Mouse (Mus musculus) thymus, postnatal 14 days (tissue): Measurements from ENCODE around the gene Sbf2.
"Not testable (repeated sequence)": the region's sequence is repeated elsewhere in the genome, so short reads cannot be mapped to it uniquely, and the experiment has no call there.

Source experiments
- DNase-seq: peaks from one replicate; pipeline ENCODE4 v3.0.0; 2021

The Sbf2 gene

DNA sequence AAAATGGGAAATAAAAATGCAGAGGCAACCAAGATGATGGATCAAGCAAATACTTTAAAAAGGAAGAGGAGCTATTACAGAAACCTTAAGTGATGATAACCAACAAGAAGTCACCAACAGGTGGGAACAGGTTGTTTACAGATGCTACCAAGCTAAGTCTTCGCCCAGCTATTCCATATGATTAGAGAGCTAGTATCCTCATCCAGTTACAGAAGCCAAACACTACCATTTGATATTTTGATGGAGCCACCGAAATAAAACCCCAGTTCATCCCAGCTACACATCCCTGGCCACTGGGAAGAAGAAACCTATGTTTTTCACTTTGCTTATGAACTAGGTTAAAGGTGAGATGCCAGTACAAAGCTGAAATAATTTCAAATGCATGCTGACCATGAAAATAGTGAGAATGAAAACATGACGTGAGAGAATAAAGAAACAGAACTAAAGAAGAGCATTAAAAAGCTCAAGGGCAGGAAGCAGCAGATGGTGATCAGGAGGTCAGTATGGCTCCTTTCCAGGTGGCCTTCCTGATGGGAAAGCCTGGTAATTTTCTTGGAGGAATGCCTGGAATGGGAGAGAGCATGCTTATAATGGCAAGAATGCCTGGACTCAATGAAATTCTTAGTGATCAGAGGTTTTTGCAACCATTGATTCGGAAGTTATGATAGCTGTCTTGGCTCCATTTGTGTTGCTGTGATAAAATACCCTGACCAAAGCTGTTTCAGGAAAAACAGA, 48.7 kb downstream of the Sbf2 start:
- DNase-seq, result no peak

DNA sequence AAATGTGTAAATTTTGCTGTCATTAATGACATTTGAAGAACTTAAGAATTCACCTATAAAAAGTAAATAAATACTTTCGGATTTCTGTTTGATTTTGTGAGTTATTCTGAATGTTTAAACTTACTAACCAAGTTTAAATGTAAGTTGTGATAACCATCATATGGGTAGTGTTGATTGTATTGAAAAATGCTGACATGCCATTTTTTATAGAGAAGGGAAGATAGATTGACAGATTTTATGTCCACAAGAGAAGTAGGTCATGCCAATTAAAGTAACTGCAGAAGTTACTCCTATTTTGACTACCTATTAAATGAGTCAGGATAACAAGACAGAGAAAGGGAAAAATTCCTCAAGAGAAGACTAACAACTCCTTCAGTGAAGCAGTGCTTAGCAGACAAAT, 53.1 kb downstream of the Sbf2 start:
- no peak for DNase-seq

DNA sequence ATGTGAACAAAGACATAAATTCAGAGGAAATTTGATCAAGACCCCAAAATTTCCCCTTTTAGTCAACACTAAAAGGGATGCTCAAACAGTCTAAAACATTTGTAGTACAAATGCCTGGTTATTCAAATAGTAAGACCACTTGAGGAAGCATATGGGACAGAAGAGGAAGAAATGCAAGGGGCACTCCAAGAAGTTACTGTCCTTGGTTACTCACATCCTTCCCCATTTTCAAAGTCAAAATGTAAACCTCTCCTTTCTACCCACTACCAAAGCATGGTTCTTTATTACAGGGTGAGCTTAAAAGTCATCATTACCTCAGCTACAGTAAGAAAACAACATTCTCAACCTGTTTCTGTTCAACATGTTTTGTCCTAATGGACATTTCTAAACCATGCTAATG, 57.7 kb downstream of the Sbf2 start:
- DNase-seq, result no peak

DNA sequence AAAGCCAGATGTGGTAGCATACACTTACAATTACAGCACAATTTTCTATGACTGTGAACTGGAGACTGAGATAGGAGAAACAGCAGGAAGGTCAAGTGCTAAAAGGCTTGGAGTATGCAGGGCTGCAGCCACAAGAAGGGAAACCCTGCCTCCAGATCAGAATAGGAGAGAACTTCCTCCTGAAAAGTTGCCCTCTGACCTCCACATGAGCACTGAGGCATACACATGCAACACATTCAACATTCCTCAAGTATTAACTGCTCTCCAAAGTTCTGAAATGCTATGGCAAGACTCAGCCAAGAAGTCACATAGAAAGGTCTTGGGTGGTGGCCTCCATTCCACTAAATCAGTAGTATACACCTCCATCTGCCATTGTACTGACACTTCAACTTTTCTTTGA, 58.5 kb downstream of the Sbf2 start:
- DNase-seq, result no peak

DNA sequence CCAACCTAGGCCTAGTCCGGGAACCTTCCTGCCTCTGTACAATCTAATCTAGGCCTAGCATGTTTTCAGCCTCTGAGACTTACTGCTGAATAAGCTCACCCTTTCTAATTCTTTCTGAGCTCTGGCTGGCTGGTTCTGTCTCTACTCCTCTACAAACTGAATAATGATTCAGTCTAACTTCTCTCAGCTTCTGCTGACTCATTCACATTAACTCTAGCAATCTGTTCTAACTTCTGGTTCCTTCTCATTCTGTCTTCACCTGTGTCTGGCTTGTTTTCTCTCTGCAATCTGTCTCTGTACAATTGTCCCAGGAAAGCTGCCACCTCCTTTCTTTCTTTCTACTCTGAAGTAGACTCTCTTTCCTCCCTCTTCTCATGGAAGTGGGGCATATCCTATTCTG, 59.5 kb downstream of the Sbf2 start:
- no peak for DNase-seq

DNA sequence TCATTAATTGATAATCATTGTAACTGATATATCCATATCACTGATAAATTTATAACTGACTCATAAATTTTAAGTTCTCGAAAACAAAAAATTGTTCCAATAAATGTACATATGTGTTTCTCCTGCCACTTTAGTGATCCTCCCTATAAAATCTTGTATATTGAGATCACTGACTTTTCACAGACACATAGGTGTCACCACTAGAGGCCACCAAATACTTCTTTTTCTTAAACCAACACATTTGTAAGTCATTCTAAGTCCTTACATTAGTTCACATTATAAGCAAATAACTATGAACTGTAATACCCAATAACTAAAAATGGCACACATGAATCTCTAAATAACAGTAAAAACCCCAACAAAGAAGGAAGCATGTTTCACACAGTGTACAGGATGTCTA, 66.5 kb downstream of the Sbf2 start:
- no peak for DNase-seq

DNA sequence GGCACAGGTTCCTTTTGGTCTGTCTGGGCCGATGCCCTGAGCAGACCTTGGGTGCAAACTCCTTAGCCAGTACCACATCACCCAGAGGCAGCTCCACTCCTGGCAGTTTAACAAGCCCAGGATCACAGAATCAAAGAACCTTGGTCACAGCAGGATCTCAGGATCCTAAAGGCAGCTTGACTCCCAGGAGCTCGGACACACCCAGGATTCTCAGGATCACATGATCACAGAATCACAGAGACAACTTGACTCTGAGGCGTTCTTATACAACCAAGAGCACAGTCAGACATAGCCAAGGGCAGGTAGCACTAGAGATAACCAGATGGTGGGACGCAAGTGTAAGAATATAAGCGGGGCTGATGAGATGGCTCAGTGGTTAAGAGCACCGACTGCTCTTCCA, 71.4 kb downstream of the Sbf2 start:
- no peak for DNase-seq

DNA sequence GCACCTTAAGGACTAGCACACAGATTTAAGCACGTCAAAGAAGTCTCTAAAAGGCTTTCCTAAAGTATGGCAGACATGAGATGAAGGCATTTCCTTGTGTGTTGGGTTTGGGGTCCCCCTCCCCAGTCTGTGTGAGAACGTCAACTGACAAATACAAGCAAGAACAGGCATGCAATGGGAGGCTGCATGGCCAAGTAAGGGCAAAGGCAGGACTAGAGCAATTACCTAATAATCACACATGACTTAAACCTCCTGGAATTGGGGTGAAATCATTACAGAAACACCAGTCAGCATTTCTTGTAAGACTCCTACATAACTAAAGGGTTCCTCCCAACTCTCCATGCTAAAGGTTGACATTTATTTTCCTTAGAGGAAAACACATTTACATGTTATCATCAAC, 75.5 kb downstream of the Sbf2 start:
- DNase-seq, result no peak

DNA sequence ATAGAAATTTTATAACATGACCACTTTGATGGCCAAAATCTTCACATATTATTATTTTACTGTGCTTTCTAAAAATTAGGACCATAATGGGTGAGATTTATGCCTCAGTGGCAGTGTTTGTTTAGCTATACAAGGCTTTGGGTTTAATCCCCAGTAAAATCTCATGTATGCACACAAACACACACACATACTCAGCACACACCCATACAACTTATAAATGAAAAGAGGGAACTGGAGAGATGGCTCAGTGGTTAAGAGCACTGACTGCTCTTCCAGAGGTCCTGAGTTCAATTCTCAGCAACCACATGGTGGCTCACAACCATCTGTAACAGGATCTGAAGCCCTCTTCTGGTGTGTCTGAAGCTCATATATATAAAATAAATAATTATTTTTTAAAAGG, 84.4 kb downstream of the Sbf2 start:
- not testable (repeated sequence) for DNase-seq

DNA sequence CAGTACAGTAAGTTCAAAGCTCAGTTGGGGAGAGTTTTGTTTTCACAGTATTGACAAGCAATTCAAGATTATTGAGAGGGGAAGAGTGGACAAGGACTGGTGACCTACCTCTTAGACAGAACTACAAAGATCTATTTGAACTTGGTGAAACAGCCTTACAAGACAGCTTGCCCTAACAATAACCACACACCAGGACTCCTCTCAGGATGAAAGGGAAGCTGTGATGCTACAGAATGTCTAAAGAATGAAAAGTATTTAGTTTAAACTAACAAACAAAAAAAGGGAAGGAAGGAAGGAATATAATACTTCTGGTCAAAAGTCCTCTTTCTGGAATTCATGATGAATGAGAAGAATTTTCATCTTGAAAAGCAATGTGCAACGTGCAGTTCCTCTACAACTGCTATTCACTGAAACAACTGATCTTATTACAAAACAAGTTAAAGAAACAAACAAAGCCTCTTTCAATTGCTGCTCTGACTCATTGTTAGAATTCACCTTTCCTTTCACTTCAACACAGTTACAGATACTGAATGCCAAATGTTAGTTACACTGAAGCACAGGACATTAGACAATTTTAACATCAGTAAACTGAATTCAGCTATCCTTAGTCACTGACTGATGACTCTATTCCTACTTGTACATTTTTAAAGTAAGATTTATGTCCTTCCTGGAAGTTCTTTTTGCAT, 89.5 kb downstream of the Sbf2 start:
- DNase-seq, result no peak

DNA sequence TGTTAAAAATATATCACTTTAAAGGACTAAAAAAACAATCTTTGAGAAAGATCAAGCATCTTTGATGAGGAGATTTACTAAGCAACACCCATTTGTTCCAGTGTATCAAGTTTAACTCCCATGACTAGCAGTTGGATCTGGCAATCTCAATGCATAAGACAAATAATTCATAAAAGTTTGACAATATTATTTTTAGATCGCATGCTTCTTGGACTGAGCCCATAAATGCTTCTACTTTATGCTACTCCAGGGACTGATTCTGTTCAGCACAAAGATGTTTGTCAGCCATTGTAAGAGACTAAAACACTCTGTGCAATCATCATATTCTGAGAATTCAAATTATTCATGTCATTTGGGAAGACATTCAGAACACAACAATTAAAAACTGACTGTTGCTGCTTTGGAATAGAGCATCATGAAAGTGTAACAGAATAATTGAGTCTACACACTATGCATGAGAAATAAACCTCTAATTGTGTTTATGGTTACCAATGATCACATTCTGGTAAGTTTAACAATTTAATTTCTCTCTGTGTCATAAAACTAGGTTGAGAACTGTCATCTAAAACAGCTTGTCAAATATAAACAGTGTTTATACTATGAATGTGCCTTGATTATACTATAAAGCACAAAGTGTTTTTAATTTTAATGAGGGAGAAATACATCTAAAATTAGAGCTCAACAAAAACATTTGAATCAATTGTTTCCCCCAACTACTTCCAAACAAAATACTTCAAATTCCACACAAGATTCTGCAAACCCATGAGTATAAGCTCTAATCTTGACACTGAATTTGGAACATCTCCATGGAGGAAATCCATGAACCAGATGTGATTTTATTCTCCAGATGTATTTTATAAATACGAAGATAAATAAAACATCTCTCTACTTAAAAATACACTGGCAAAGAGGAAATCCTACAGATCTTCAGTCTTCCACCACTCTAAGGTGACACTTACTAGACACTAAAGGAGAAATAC, 98.2 kb downstream of the Sbf2 start:
- no peak for DNase-seq

DNA sequence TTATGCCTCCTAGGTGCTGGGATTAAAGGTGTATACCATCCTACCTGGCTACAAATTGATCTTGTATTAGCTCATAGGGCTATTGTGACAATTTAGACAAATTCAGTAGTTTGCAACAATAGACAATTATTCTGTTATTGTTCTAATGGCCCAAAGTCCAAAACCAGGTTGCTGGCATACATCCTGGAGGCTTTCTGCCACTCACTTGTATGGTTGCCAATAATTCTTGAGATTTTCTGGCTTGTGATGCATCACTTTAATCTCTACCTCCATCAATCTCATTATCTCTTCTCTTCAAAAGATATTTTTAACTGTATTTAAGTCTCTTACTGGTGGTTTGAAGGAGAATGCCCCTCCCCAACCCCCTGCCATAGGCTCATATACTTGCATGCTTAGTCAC, 100.6 kb downstream of the Sbf2 start:
- DNase-seq, result no peak

DNA sequence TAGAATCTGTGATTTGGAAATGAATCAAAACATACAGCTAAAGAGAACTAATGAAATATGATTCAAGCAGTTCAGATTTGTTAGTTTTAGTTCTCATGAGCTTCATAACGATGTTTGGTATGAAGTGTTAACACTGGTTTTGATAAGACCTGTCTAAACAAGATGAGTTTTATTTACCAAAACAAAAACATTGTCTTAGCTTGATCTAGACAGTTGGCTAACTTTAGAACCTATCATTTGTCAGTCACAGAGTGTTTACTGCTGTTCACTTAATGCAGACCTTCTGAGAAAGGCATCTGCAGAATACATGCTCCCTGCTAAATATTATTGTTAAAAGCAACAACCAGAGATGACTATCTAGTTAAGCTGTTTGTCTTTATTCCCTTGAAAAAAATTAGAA, 116.1 kb downstream of the Sbf2 start:
- DNase-seq, result no peak

DNA sequence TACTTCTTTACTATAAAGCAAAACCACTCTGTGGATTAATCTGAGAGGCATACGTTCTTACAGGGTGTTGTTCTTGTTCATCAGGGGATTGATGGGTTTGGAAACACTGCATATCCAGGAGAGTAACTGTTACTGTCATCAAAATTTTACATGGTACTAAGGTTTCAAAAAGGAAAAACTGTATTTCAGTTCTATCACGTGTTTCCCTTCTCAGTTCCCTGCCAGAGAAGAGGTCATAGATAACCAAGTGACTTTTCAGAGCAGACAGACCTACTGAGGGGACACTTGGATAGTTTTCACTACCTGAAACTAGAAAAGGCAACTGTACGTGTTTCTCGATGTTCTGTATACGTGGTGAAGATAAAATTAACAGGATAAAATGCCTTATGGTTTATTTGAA, 123.7 kb downstream of the Sbf2 start:
- no peak for DNase-seq

DNA sequence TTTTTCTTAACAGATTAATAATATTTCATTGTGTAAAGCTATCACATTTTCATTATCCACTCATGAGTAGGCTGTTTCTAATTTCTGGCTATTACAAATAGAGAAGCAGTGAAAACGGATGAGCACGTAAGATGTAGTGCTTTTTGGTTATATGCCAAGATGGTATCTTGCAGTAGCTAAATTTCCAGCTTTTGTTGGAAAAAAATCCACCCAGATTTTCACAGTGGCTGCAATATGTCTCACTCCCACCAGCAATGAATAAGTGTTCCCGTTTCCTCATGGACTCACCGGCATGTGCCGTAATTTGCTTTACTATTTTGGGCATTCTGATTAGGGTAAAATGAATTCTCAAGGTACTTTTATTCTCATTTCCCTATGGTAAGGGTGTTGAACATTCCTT, 129.7 kb downstream of the Sbf2 start:
- DNase-seq, result no peak

DNA sequence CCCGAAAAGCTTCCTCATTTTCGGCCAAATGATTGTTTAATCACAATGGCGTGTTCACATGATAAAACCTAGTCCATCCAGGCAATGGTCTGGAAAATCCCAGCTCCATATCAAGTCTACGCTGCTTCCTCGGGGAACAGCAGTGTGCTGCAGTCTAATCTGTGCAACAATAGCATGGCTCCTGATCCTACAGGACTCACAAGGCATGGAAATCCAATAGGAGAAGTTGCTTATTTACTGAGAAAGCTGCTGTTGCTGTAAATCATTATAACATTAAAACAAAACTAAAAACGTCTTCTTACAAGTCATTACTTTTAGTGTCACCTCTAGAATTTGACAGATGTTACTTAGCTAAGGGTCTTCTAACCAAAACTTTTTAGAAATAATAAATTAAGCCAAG, 143.7 kb downstream of the Sbf2 start:
- DNase-seq, result no peak

DNA sequence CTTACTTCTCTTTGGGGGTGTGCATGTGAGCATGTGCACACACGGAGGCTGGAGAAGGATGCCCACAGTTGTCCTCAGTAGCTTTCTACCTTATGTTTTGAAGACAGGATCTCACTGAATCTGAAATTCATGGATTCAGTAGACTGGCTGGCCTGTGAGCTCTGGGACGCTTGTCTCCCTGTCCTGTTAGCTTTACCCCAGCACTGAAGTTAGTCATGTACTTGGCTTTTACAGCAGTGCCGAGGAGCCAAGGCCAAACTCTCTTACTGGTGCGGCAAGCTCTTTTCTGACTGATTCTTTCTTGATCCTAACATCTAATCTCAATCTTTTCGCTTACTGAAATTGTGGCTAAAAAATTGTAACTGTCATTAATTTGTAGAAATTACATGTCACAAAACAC, 151.3 kb downstream of the Sbf2 start:
- DNase-seq, result no peak

DNA sequence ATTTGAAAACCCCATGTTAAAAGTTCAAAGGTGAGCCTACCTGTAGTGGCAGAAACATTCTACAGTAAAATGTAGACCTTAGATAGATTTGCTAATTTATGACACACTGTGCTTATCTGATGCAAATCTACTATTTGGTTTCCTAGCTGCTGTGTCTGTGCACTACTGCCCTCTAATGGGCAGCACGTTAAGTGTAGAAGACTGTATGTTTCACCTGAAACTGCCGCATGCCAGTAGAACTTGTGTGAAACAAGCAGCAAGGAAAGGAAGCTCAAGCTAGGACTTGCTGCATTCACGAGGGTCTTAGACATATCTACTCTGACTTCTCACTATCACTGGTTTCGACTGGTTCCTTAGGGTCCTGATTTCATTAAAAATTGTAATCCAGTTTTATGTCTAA, 182.4 kb downstream of the Sbf2 start:
- DNase-seq, result peak; percentile 63

DNA sequence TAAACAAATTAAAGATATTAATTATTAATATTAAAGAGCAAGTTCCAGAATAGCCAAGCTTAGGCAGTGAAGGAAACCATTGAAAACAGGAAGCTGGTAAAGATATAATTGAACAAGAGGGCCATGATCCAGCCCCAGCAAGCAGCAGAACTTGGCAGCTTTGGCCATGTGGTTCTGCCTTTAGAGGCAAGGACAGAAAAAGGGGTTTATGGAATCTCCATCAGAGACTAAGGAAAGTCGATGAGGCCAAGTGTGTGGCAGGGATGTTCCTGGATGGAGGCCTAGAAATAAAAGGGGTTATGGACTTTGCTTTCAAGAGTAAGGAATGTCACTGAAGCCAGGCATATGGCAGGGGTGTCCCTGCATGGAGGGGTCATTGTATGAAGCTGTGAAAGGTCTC, 198.4 kb downstream of the Sbf2 start:
- DNase-seq, result no peak

DNA sequence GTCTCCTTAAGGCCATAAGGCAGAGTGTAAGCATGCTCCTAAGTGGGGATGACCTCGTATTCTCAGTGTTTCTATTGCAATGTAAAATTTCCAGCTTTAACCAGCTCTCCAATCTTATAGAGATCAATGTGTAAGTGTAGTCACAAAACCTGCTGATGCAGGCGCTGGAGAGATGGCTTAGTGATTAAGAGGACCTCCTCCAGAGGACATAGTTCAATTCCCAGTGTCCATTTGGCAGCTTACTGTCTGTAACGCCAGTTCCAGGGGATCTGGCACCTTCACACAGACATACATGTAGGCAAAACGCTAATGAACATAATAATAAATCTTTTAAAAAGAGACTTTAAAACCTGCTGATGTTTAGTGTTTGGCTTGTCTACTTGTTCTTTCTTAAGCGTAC, 200.4 kb downstream of the Sbf2 start:
- DNase-seq, result no peak

DNA sequence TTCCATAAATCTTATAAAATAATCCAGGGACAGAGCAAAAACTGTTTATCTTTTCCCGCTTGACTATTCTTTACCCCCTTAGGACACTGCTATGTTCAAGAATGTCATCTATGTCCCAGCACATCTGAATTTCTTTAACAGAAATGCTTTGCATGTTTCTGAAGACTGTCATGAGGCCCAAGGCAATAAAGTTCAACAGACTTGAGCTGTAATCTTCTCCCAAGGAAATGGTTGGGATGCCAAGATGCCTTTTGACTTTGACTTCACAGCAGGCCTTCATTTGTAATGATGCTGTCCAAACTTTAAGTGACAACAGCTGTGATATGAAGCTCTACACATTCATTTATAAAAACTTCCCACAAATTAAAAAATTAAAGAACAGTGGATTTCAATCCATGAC, 212.6 kb downstream of the Sbf2 start:
- no peak for DNase-seq

DNA sequence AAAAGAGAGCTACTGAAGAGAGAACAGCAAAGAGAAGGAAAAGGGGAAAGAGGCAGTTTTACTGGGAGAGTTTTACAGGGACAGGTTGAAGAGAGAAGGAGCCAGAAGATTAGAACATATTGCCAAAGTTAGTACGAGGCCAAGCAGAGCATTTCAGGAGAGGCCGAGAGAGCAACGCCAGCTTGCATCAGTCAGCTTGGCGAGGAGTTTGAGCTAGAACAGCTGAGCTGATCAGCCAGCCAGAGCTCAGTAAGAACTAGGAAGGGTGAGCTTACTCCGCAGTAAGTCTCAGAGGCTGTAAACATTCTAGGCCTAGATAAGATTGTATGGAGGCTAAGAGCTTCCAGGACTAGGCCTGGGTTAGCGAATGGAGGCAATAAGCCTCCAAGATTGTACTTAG, 222.1 kb downstream of the Sbf2 start:
- DNase-seq, result no peak

DNA sequence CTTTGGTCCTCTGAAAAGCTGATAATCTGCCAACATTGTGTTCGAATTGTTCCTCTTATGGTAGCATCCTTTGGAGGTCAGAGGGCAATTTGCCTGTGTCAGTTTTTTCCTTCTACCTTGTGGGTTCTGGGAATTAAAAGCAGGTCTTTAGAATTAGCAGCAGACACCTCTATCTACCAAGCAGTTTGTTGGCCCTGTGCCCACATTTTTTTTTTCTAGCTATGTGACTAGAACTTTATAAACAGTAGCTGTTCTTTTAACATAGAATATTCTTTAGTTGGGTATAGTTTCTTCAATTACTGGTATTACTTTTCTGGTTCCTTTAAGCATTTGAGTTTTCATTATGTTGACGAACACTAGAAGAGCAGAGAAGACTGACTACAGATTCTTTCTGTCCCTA, 223.1 kb downstream of the Sbf2 start:
- no peak for DNase-seq

DNA sequence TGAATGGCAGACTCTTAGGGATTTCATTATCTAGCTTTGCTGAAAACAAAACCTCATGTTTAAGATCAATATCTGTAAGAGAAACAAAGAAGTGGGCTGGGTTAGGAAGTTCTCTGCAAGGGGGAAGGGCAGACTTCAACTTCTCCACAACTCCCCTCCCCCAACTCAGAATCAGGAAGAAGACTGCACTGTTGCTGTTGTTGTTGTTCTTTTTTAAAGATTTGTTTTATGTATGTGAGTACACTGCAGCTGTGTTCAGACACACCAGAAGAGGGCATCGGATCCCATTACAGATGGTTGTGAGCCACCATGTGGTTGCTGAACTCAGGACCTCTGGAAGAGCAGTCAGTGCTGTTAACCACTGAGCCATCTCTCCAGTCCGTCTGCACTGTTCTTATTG, 225.8 kb downstream of the Sbf2 start:
- peak; percentile 39 for DNase-seq
